11 mouse cellular contexts compared by ENCODE assay signal in the genomic region with DNA sequence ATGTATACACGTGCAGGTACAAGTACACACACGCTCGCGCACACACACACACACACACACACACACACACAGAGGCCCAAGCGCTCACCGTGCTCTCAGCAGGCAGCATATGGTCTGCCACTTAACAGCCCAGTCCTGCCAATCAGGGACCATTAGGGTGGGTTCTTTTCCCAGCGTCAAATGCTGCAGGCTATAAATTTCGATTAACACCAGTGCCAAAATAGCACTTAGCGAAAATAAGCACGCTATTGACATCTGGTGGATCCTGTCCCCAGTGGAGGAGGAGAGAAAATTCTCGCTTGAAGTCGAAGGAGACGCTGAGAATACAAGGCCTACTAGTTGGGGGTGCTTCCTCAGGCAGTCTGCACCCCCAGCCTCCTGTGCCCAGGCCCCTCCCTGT. TPM values are rescaled to one million over a fixed set of nuclear protein-coding genes. Genes with fewer than 3 reads are reported as not detected.
DNase-seq lines count a peak whose midpoint lies in the region; ATAC-seq and TF ChIP-seq lines count a peak whose summit lies in the region.
"Had no signal": no experiment of that assay in that cellular context is flagged by ENCODE, and none has a peak within 500 bp of the region (broad histone marks: within the 10 kb centered on the region; RNA-seq: fewer than 3 reads in every experiment).

No protein-coding gene starts in this region.

- H3K4me3 ChIP-seq in forebrain, embryonic 12.5 days (replicated peaks) = no peak overlapping the region
- H3K4me3 ChIP-seq in intestine, postnatal 0 days (ENCODE audit: low read depth, low read length) = no peak overlapping the region
- no peak overlapping the region for H3K4me3 ChIP-seq in neural tube, embryonic 14.5 days (ENCODE audit: low read depth, low read length)
- H3K4me3 ChIP-seq in heart, embryonic 11.5 days (ENCODE audit: low read depth, low read length) = no peak overlapping the region
- H3K4me3 ChIP-seq: heart, embryonic 12.5 days had no signal

- H3K36me3 ChIP-seq in forebrain, embryonic 12.5 days (replicated peaks) = peaks cover 35% of the 10 kb centered on the region
- H3K36me3 ChIP-seq in intestine, postnatal 0 days (ENCODE audit: control insufficient read depth, insufficient read depth) = peaks cover 22% of the 10 kb centered on the region
- no peaks in the 10 kb centered on the region for H3K36me3 ChIP-seq in neural tube, embryonic 14.5 days (ENCODE audit: control insufficient read depth, insufficient read depth, low read length)
- peaks cover 12% of the 10 kb centered on the region; the same call in 1 of the 2 replicates for H3K36me3 ChIP-seq in heart, embryonic 11.5 days (ENCODE audit: control insufficient read depth, insufficient read depth, low read length)

- TF ChIP-seq CTCF in intestine, postnatal 0 days (IDR thresholded peaks at IDR 0.05; ENCODE audit: low read depth) = peak; percentile 24; the same call in 1 of the 2 replicates

- DNase-seq in left cerebral cortex, postnatal 14 days (ENCODE audit: low spot score in 2 of 2) = peak; percentile 39 to 63
- DNase-seq in left cerebral cortex, postnatal 36 days (ENCODE audit: low spot score in 2 of 2) = no peak
- no peak for DNase-seq in adrenal gland, adult (ENCODE audit: inconsistent age in 2 of 2, low spot score in 1 of 2)
- DNase-seq: cerebellum, adult 11 months had no signal

- H3K27me3 ChIP-seq in forebrain, embryonic 12.5 days = no peaks in the 10 kb centered on the region
- H3K27me3 ChIP-seq in intestine, postnatal 0 days (replicated peaks; ENCODE audit: control insufficient read depth, insufficient read depth, low read length) = no peaks in the 10 kb centered on the region
- no peaks in the 10 kb centered on the region for H3K27me3 ChIP-seq in neural tube, embryonic 14.5 days (ENCODE audit: control insufficient read depth, insufficient read depth, low read length)
- H3K27me3 ChIP-seq in heart, embryonic 11.5 days (ENCODE audit: control insufficient read depth, insufficient read depth, low read length) = no peaks in the 10 kb centered on the region
- H3K27me3 ChIP-seq: CH12.LX; heart, embryonic 12.5 days had no signal

- no peak overlapping the region for H3K4me2 ChIP-seq in forebrain, embryonic 12.5 days
- no peak overlapping the region for H3K4me2 ChIP-seq in intestine, postnatal 0 days (replicated peaks; ENCODE audit: low read depth)
- H3K4me2 ChIP-seq in neural tube, embryonic 14.5 days (ENCODE audit: low read depth, low read length) = no peak overlapping the region
- no peak overlapping the region for H3K4me2 ChIP-seq in heart, embryonic 11.5 days
- H3K4me2 ChIP-seq: heart, embryonic 12.5 days had no signal

- 81% methylated on average over 13 of the region's 13 CpGs for WGBS in forebrain, embryonic 12.5 days
- WGBS in intestine, postnatal 0 days = 76% methylated on average over 13 of the region's 13 CpGs
- WGBS in neural tube, embryonic 14.5 days = 24% methylated on average over 13 of the region's 13 CpGs
- WGBS in heart, embryonic 11.5 days (ENCODE audit: insufficient replicate concordance) = 90% methylated on average over 13 of the region's 13 CpGs

- peak overlapping the region; percentile 4; the same call in 1 of the 2 replicates for H3K9ac ChIP-seq in forebrain, embryonic 12.5 days
- H3K9ac ChIP-seq in intestine, postnatal 0 days (ENCODE audit: low read depth, low read length) = no peak overlapping the region
- H3K9ac ChIP-seq in neural tube, embryonic 14.5 days (replicated peaks; ENCODE audit: low read depth, low read length) = no peak overlapping the region
- no peak overlapping the region for H3K9ac ChIP-seq in heart, embryonic 11.5 days (ENCODE audit: low read depth, low read length)
- H3K9ac ChIP-seq: heart, embryonic 12.5 days had no signal

- peak overlapping the region; percentile 77 for H3K27ac ChIP-seq in forebrain, embryonic 12.5 days
- no peak overlapping the region for H3K27ac ChIP-seq in intestine, postnatal 0 days (ENCODE audit: low read depth, low read length)
- peak overlapping the region; percentile 62 for H3K27ac ChIP-seq in neural tube, embryonic 14.5 days (ENCODE audit: low read depth, low read length)
- no peak overlapping the region for H3K27ac ChIP-seq in heart, embryonic 11.5 days (ENCODE audit: low read depth, low read length)

- peak; percentile 73 for ATAC-seq in forebrain, embryonic 12.5 days (ENCODE audit: low FRiP score)
- ATAC-seq in intestine, postnatal 0 days = no peak
- peak; percentile 83 for ATAC-seq in neural tube, embryonic 14.5 days (ENCODE audit: low read depth)
- ATAC-seq in heart, embryonic 11.5 days (replicated peaks; ENCODE audit: insufficient number of reproducible peaks, low FRiP score, low TSS enrichment) = no peak
- ATAC-seq in megakaryocyte-erythroid progenitor cell, adult 5-6 weeks (replicated peaks; ENCODE audit: low FRiP score, low TSS enrichment, poor library complexity, severe bottlenecking) = no peak

- peaks cover 4% of the 10 kb centered on the region; the same call in 1 of the 2 replicates for H3K4me1 ChIP-seq in forebrain, embryonic 12.5 days
- H3K4me1 ChIP-seq in intestine, postnatal 0 days (replicated peaks; ENCODE audit: control insufficient read depth, insufficient read depth, low read length) = no peaks in the 10 kb centered on the region
- H3K4me1 ChIP-seq in neural tube, embryonic 14.5 days (ENCODE audit: control insufficient read depth, insufficient read depth, low read length) = 0 out of 2 replicates have a peak, but pooled peaks cover 4% of the 10 kb centered on the region
- H3K4me1 ChIP-seq in heart, embryonic 11.5 days (ENCODE audit: control insufficient read depth, insufficient read depth, low read length) = no peaks in the 10 kb centered on the region

- no peaks in the 10 kb centered on the region for H3K9me3 ChIP-seq in forebrain, embryonic 12.5 days
- no peaks in the 10 kb centered on the region for H3K9me3 ChIP-seq in intestine, postnatal 0 days (ENCODE audit: control insufficient read depth)
- no peaks in the 10 kb centered on the region for H3K9me3 ChIP-seq in neural tube, embryonic 14.5 days (ENCODE audit: control insufficient read depth, low read length)
- no peaks in the 10 kb centered on the region for H3K9me3 ChIP-seq in heart, embryonic 11.5 days (replicated peaks; ENCODE audit: control insufficient read depth, low read length)
- H3K9me3 ChIP-seq: heart, embryonic 12.5 days had no signal

- intact Hi-C loops in left cerebral cortex, postnatal 14 days (cut with DNase I) = no loop called here
- intact Hi-C loops in left cerebral cortex, postnatal 36 days (cut with DNase I) = no loop called here

RNA-seq across cellular contexts. Expression of a gene that starts 25.8 kb away (rescaled TPM):
- 10 to 100 TPM; 34.2 to 34.4 TPM for total RNA-seq in left cerebral cortex, postnatal 14 days (2021)
- 10 to 100 TPM; 30.4 to 34.1 TPM for total RNA-seq in left cerebral cortex, postnatal 36 days (2021)
- polyA plus RNA-seq in forebrain, embryonic 12.5 days (2016; fragmentation: Nextera tagmentation; extraction: Ambion mirVana) = 24.0 and 24.6 TPM in 2 replicates
- polyA plus RNA-seq in intestine, postnatal 0 days (2015; fragmentation: Nextera tagmentation; extraction: Ambion mirVana) = 5.6 and 6.2 TPM in 2 replicates
- polyA plus RNA-seq in neural tube, embryonic 14.5 days (2014; fragmentation: Nextera tagmentation; extraction: Ambion mirVana) = 22.5 and 24.1 TPM in 2 replicates
- 7.0 and 8.0 TPM in 2 replicates for polyA plus RNA-seq in heart, embryonic 11.5 days (2014; fragmentation: Nextera tagmentation; extraction: Ambion mirVana)
- 7.7 and 7.8 TPM in 2 replicates for total RNA-seq in megakaryocyte-erythroid progenitor cell, adult 5-6 weeks (2014; fragmentation: Nextera tagmentation)
- 1.4 and 3.9 TPM in 2 replicates for total RNA-seq in megakaryocyte-erythroid progenitor cell, adult 5-6 weeks (2017)

RNA-seq across cellular contexts. Expression of a gene that starts 37.1 kb away (rescaled TPM):
- total RNA-seq in left cerebral cortex, postnatal 14 days (2021) = 1,000 to 10,000 TPM; 3,011 to 3,018 TPM
- total RNA-seq in left cerebral cortex, postnatal 36 days (2021) = 1,000 to 10,000 TPM; 2,229 to 2,541 TPM
- polyA plus RNA-seq in forebrain, embryonic 12.5 days (2016; fragmentation: Nextera tagmentation; extraction: Ambion mirVana) = 12,389 and 14,301 TPM in 2 replicates
- 22,808 and 23,070 TPM in 2 replicates for polyA plus RNA-seq in intestine, postnatal 0 days (2015; fragmentation: Nextera tagmentation; extraction: Ambion mirVana)
- 12,012 and 12,961 TPM in 2 replicates for polyA plus RNA-seq in neural tube, embryonic 14.5 days (2014; fragmentation: Nextera tagmentation; extraction: Ambion mirVana)
- polyA plus RNA-seq in heart, embryonic 11.5 days (2014; fragmentation: Nextera tagmentation; extraction: Ambion mirVana) = 7,480 and 8,290 TPM in 2 replicates
- total RNA-seq in megakaryocyte-erythroid progenitor cell, adult 5-6 weeks (2014; fragmentation: Nextera tagmentation) = 1,959 and 3,523 TPM in 2 replicates
- 1,717 and 2,932 TPM in 2 replicates for total RNA-seq in megakaryocyte-erythroid progenitor cell, adult 5-6 weeks (2017)

RNA-seq across cellular contexts. Expression of a gene that starts 52.0 kb away (rescaled TPM):
- total RNA-seq in left cerebral cortex, postnatal 14 days (2021) = 100 to 1,000 TPM; 136 to 162 TPM
- total RNA-seq in left cerebral cortex, postnatal 36 days (2021) = 100 to 1,000 TPM; 117 to 147 TPM
- 56.8 and 64.6 TPM in 2 replicates for polyA plus RNA-seq in forebrain, embryonic 12.5 days (2016; fragmentation: Nextera tagmentation; extraction: Ambion mirVana)
- 9.9 and 11.7 TPM in 2 replicates for polyA plus RNA-seq in intestine, postnatal 0 days (2015; fragmentation: Nextera tagmentation; extraction: Ambion mirVana)
- 36.4 and 39.9 TPM in 2 replicates for polyA plus RNA-seq in neural tube, embryonic 14.5 days (2014; fragmentation: Nextera tagmentation; extraction: Ambion mirVana)
- polyA plus RNA-seq in heart, embryonic 11.5 days (2014; fragmentation: Nextera tagmentation; extraction: Ambion mirVana) = 23.5 and 24.4 TPM in 2 replicates
- 8.8 and 11.7 TPM in 2 replicates for total RNA-seq in megakaryocyte-erythroid progenitor cell, adult 5-6 weeks (2014; fragmentation: Nextera tagmentation)
- 0.85 and 4.2 TPM in 2 replicates for total RNA-seq in megakaryocyte-erythroid progenitor cell, adult 5-6 weeks (2017)

Comparison
In these comparisons a context has a peak if more than half of its experiments do, and no peak if none do; other contexts are left out.
1. DNase-seq: peak in left cerebral cortex, postnatal 14 days (2 of 2); none in left cerebral cortex, postnatal 36 days (0 of 2) and adrenal gland, adult (0 of 2).
2. ATAC-seq: peak in forebrain, embryonic 12.5 days (single experiment) and neural tube, embryonic 14.5 days (single experiment); none in intestine, postnatal 0 days (single experiment), heart, embryonic 11.5 days (single experiment) and megakaryocyte-erythroid progenitor cell, adult 5-6 weeks (single experiment).
3. H3K27ac ChIP-seq: peak in forebrain, embryonic 12.5 days (single experiment) and neural tube, embryonic 14.5 days (single experiment); none in intestine, postnatal 0 days (single experiment) and heart, embryonic 11.5 days (single experiment).